Mouse (Mus musculus) liver, adult 2 months (tissue): ENCODE data around the gene Fer. TPM values are rescaled to one million over a fixed set of nuclear protein-coding genes. Genes with fewer than 3 reads are reported as not detected.

ENCODE experiments used
- DNase-seq: peaks from one replicate; pipeline ENCODE4 v3.0.0-alpha.2; 2011; ENCODE audit warnings: low read depth, low spot score; ENCODE audit errors: extremely low read depth
- H3K27ac ChIP-seq: fragments of 200-500 bp; replicated peaks from 2 replicates; pipeline ENCODE4 v1.5.1; 2012; ENCODE audit warnings: low read depth, mild to moderate bottlenecking, control low read depth, inconsistent platforms, low read length; ENCODE audit not compliant: insufficient read depth
- H3K27me3 ChIP-seq: fragments of 200-500 bp; 2 replicates; pipeline ENCODE4 v1.6.1; 2012; ENCODE audit warnings: mild to moderate bottlenecking, moderate library complexity, low read length, inconsistent platforms; ENCODE audit not compliant: control insufficient read depth, insufficient read depth
- H3K36me3 ChIP-seq: fragments of 200-500 bp; 2 replicates; pipeline ENCODE4 v1.6.1; 2012; ENCODE audit warnings: low read length, inconsistent platforms; ENCODE audit not compliant: control insufficient read depth, insufficient read depth
- H3K4me1 ChIP-seq: fragments of 200-500 bp; 2 replicates; pipeline ENCODE4 v1.6.1; 2011; ENCODE audit warnings: low read length; ENCODE audit not compliant: control insufficient read depth, insufficient read depth
- H3K4me3 ChIP-seq: fragments of 200-500 bp; 2 replicates; pipeline ENCODE4 v1.5.1; 2011; ENCODE audit warnings: low read depth, mild to moderate bottlenecking, control low read depth, low read length, moderate library complexity; ENCODE audit not compliant: insufficient read depth
- H3K79me2 ChIP-seq: fragments of 200-500 bp; 2 replicates; pipeline ENCODE4 v1.6.1; 2012; ENCODE audit warnings: inconsistent platforms, mild to moderate bottlenecking, low read length, moderate library complexity; ENCODE audit not compliant: control insufficient read depth, insufficient read depth
- H3K9ac ChIP-seq: fragments of 200-500 bp; 2 replicates; pipeline ENCODE4 v1.6.1; 2012; ENCODE audit warnings: low read depth, mild to moderate bottlenecking, control low read depth, inconsistent platforms, low read length
- CTCF ChIP-seq: fragments of 200-500 bp; IDR thresholded peaks from 2 replicates; pipeline ENCODE4 v1.5.1; 2011; ENCODE audit warnings: low read depth, low read length, control low read depth
- POLR2A ChIP-seq: fragments of 200-500 bp; IDR thresholded peaks from 2 replicates; pipeline ENCODE4 v1.6.1; 2011; ENCODE audit warnings: low read length, control low read depth; ENCODE audit not compliant: insufficient read depth; ENCODE audit errors: extremely low read depth
- WGBS: fragments of 180-500 bp; shearing (Covaris S2); methylation state at CpG from one replicate; pipeline ENCODE4 v1.1.7; 2018; 5-methylcytosine and 5-hydroxymethylcytosine counted together
- polyA plus RNA-seq: library from polyadenylated mRNA; depleted of rRNA; stranded (reverse); fragments of >200 nt; gene quantifications from 2 replicates; pipeline ENCODE4 v1.2.3, GENCODE M21; 2012
- total RNA-seq: library from RNA; depleted of rRNA; stranded (reverse); fragments of >200 nt; gene quantifications from 2 replicates; pipeline ENCODE4 v1.2.3, GENCODE M21; 2014

Fer gene
- total and polyA plus RNA-seq, 2 experiments: 1.3 to 12.0 TPM

DNA sequence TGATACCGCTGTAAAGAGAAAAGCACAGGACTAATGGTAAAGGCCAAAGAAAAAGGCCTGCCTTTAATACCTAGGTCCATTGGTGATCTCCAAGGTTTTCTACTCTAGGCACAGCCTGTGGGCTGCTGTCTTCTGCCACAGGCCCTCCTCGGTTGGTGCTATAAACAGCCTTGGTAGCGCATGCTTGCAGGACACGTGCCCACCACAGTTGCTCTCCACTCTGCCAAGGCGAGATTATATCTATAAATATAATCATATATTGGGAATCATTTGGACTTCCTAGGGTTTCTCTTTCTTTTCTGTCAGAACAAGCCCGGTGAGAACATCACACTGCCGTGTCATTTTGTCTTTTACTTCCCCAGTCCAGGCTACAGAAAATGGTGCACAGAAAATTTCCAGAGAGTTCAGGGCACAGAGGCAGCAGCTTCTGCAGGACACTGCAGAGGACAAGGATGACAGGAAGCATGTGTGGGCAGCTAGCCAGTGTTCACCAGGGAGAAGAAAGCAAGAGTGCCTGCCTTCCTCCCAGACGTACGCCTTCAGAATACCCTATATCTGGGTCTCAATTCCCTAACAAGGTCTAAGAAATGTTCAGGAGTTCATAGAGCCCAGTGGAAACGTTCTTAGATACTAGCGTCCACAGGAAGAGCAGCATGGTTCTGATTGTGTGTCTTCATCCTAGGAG is 276.5 kb downstream of the Fer start:
- Histone ChIP-seq H3K27ac (no peak overlapping the region), H3K79me2 (no peaks in the 10 kb centered on the region), H3K27me3 (no peaks in the 10 kb centered on the region), H3K4me3 (no peak overlapping the region), H3K9ac (no peak overlapping the region), H3K36me3 (peaks cover 6% of the 10 kb centered on the region; the same call in 1 of the 2 replicates), H3K4me1 (peaks cover 3% of the 10 kb centered on the region)
- 86% methylated on average over 11 of the region's 11 CpGs for WGBS
- DNase-seq: no peak
- TF ChIP-seq CTCF: no peak
- TF ChIP-seq POLR2A: no peak

GRCm38 (mm10) chr17:64140063-64140850 is 277.4 kb downstream of the Fer start:
- TF ChIP-seq CTCF (no peak), POLR2A (no peak)
- WGBS: 89% methylated on average over 18 of the region's 18 CpGs
- no peak for DNase-seq

DNA sequence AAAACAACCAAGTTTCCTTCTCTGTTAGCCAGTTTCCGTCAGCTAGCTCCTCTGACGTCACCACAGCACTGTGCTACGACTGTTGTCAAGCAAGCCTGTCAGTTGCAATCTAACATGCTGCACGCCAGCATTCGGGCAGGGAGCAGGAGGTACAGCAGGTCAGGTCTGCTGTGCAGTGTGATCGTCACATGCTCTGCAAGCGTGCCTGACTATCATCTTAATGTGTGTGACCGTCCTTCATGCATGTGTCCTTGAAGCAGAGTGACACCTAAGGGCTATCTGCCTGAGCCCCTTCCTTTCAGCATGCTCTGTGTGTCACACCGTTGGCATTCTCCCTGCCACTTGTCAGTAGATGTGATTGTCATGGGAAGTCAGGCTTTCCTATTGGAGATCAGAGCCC is 279.0 kb downstream of the Fer start:
- no peak for TF ChIP-seq CTCF
- no peak for TF ChIP-seq POLR2A
- no peaks in the 10 kb centered on the region for H3K4me1 ChIP-seq
- H3K79me2 ChIP-seq: no peaks in the 10 kb centered on the region
- H3K36me3 ChIP-seq: peaks cover 6% of the 10 kb centered on the region; the same call in 1 of the 2 replicates
- no peak for DNase-seq
- H3K27me3 ChIP-seq: no peaks in the 10 kb centered on the region
- no peak overlapping the region for H3K9ac ChIP-seq
- H3K4me3 ChIP-seq: no peak overlapping the region
- no peak overlapping the region for H3K27ac ChIP-seq
- WGBS: 93% methylated on average over 9 of the region's 9 CpGs

More at GRCm38 (mm10) chr17:64140063-64140850, 277.4 kb downstream of the Fer start:
- no peak overlapping the region for H3K27ac ChIP-seq
- no peak overlapping the region for H3K9ac ChIP-seq
- H3K4me1 ChIP-seq: peaks cover 3% of the 10 kb centered on the region
- no peaks in the 10 kb centered on the region for H3K27me3 ChIP-seq
- peaks cover 6% of the 10 kb centered on the region; the same call in 1 of the 2 replicates for H3K36me3 ChIP-seq
- H3K4me3 ChIP-seq: no peak overlapping the region
- H3K79me2 ChIP-seq: no peaks in the 10 kb centered on the region

DNA sequence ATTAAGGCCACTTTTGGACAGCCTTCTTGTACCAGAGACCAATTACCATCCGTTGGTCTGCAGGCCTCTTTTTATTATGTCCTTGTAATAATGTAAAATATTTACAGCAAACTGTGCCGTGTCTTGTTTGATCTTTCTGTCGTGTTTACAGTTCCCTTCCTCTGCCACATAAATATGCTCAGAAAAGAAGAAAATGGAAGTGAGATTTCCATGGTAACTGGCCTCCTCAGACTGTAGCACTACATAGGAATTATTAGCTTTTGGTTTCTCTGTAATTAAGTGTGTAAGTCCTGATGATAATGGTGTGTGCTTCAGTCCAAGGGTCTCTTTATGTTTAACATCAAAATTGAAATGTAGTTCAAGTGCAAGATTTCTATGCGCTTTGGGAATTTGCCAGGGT is 283.5 kb downstream of the Fer start:
- Histone ChIP-seq H3K36me3 (no peaks in the 10 kb centered on the region), H3K27me3 (no peaks in the 10 kb centered on the region), H3K4me3 (no peak overlapping the region), H3K79me2 (no peaks in the 10 kb centered on the region), H3K27ac (no peak overlapping the region), H3K9ac (no peak overlapping the region), H3K4me1 (no peaks in the 10 kb centered on the region)
- 86% methylated on average over 4 of the region's 4 CpGs for WGBS
- TF ChIP-seq POLR2A: no peak
- no peak for TF ChIP-seq CTCF
- no peak for DNase-seq

DNA sequence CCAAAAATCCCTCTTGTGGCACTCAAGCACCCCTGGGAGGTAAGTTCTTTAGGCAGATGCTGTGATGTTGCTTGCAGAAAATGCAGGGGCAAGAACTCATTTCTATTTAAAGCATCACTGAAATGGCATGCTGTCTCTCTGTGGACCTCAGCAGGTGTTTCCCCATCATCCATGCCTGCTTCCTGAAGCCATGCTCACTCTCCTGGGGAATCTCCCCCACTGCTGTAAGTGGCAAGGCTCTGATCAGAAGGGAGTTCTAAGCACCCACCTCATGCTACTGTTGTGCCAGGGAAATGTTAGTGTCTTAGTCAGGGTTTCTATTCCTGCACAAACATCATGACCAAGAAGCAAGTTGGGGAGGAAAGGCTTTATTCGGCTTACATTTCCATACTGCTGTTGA is 287.9 kb downstream of the Fer start:
- no peak overlapping the region for H3K27ac ChIP-seq
- H3K9ac ChIP-seq: no peak overlapping the region
- H3K36me3 ChIP-seq: no peaks in the 10 kb centered on the region
- no peak for TF ChIP-seq POLR2A
- TF ChIP-seq CTCF: no peak
- H3K27me3 ChIP-seq: no peaks in the 10 kb centered on the region
- no peak overlapping the region for H3K4me3 ChIP-seq
- H3K4me1 ChIP-seq: no peaks in the 10 kb centered on the region
- H3K79me2 ChIP-seq: no peaks in the 10 kb centered on the region
- DNase-seq: no peak
- 95% methylated on average over 1 of the region's 1 CpGs for WGBS

GRCm38 (mm10) chr17:64167731-64168130 is 304.9 kb downstream of the Fer start:
- no peak overlapping the region for H3K9ac ChIP-seq
- H3K27me3 ChIP-seq: no peaks in the 10 kb centered on the region
- no peak overlapping the region for H3K4me3 ChIP-seq
- H3K4me1 ChIP-seq: no peaks in the 10 kb centered on the region
- H3K27ac ChIP-seq: no peak overlapping the region
- no peaks in the 10 kb centered on the region for H3K79me2 ChIP-seq
- no peak for TF ChIP-seq CTCF
- no peak for TF ChIP-seq POLR2A
- DNase-seq: no peak
- 95% methylated on average over 5 of the region's 5 CpGs for WGBS
- no peaks in the 10 kb centered on the region for H3K36me3 ChIP-seq
